Mouse (Mus musculus): Measurements from ENCODE around the gene Kank3. TPM values are rescaled to one million over a fixed set of nuclear protein-coding genes. Genes with fewer than 3 reads are reported as not detected.

Kank3 gene
- polyA plus RNA-seq, 1 experiment from 2014 or later = 29.0 TPM

GRCm38 (mm10) chr17:33799277-33799676 lies 11.0 kb upstream of the Kank3 start:
- Histone ChIP-seq H3K4me3 (replicated peaks; ENCODE audit: low read length) (no peak overlapping the region), H3K36me3 (ENCODE audit: control insufficient read depth, insufficient read depth, low read length) (no peaks in the 10 kb centered on the region), H3K27ac (ENCODE audit: low read length) (no peak overlapping the region), H3K4me1 (ENCODE audit: control insufficient read depth, insufficient read depth, low read length) (no peaks in the 10 kb centered on the region), H3K27me3 (ENCODE audit: control insufficient read depth, insufficient read depth, low read length) (no peaks in the 10 kb centered on the region), H3K9ac (ENCODE audit: low read length) (no peak overlapping the region), H3K9me3 (replicated peaks; ENCODE audit: control insufficient read depth, low read length) (no peaks in the 10 kb centered on the region), H3K4me2 (ENCODE audit: low read depth, low read length) (no peak overlapping the region)
- 33% methylated on average over 1 of the region's 1 CpGs for WGBS
- no peak for ATAC-seq (ENCODE audit: insufficient read depth, low FRiP score)

DNA sequence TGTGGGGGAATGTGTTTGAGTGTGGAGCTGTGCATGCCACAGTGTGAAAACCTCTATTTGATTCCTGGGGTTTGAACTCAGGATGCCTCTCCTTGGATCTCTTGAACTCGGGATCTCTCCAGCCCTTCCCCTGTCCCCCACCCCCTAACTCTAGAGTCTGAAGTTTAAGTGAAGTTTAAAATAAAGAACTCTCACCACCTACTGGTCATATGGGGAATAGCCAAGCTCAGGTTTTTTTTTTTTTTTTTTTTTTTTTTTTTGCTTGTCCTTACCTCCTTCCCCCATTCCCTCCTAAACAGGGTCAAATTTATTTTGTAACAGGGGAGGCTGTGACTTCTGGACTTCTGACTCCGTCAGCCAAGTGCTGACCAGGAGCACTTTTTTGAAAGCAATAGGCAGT lies 8.1 kb upstream of the Kank3 start:
- Histone ChIP-seq H3K27me3 (ENCODE audit: control insufficient read depth, insufficient read depth, low read length) (no peaks in the 10 kb centered on the region), H3K4me1 (ENCODE audit: control insufficient read depth, insufficient read depth, low read length) (no peaks in the 10 kb centered on the region), H3K27ac (ENCODE audit: low read length) (no peak overlapping the region), H3K36me3 (ENCODE audit: control insufficient read depth, insufficient read depth, low read length) (no peaks in the 10 kb centered on the region), H3K4me2 (ENCODE audit: low read depth, low read length) (no peak overlapping the region), H3K9me3 (replicated peaks; ENCODE audit: control insufficient read depth, low read length) (no peaks in the 10 kb centered on the region), H3K4me3 (replicated peaks; ENCODE audit: low read length) (no peak overlapping the region), H3K9ac (ENCODE audit: low read length) (no peak overlapping the region)
- ATAC-seq (ENCODE audit: insufficient read depth, low FRiP score) = no peak
- 4% methylated on average over 2 of the region's 2 CpGs for WGBS

DNA sequence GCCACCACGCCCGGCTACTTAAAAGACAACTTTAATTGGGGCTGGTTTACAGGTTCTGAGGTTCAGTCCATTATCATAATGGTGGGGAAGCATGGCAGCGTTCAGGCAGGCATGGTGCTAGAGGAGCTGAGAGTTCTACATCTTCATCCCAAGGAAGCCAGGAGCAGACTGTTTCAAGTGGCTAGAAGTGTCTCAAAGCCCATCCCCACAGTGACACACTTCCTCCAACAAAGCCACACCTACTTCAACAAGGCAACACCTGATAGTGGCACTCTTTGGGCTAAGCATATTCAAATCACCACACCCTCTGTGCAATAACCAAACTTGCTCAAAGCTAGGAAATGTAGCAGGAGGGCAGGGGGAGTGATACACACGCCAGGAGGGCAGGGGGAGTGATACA lies 6.1 kb upstream of the Kank3 start:
- H3K27me3 ChIP-seq (ENCODE audit: control insufficient read depth, insufficient read depth, low read length) = no peaks in the 10 kb centered on the region
- H3K4me3 ChIP-seq (replicated peaks; ENCODE audit: low read length) = no peak overlapping the region
- H3K4me2 ChIP-seq (ENCODE audit: low read depth, low read length) = no peak overlapping the region
- H3K9ac ChIP-seq (ENCODE audit: low read length) = no peak overlapping the region
- H3K27ac ChIP-seq (ENCODE audit: low read length) = no peak overlapping the region
- no peaks in the 10 kb centered on the region for H3K4me1 ChIP-seq (ENCODE audit: control insufficient read depth, insufficient read depth, low read length)
- ATAC-seq (ENCODE audit: insufficient read depth, low FRiP score) = no peak
- WGBS = 57% methylated on average over 4 of the region's 4 CpGs
- no peaks in the 10 kb centered on the region for H3K9me3 ChIP-seq (replicated peaks; ENCODE audit: control insufficient read depth, low read length)
- H3K36me3 ChIP-seq (ENCODE audit: control insufficient read depth, insufficient read depth, low read length) = no peaks in the 10 kb centered on the region

DNA sequence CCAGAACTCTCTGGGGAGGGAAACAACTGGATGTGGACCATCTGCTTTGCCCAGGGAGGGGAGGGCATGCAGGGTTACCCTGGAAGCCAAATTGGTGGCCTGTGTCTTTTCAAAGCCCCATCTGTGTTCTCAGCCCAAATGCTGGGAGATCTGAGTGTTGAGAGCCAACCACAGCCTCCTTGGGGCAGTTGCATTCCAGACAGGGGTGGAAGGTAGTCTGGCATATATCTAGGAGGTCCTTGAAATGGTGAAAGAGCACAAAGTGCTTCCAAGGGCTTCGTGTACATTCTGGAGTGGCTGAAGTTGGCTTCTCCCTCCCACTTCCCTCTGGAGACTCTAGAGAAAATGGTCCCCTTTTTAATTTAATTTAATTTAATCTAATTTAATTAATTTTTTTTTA lies 5.6 kb upstream of the Kank3 start:
- 25% methylated on average over 1 of the region's 1 CpGs for WGBS
- H3K27me3 ChIP-seq (ENCODE audit: control insufficient read depth, insufficient read depth, low read length) = no peaks in the 10 kb centered on the region
- H3K4me2 ChIP-seq (ENCODE audit: low read depth, low read length) = no peak overlapping the region
- H3K4me3 ChIP-seq (replicated peaks; ENCODE audit: low read length) = no peak overlapping the region
- ATAC-seq (ENCODE audit: insufficient read depth, low FRiP score) = no peak
- no peaks in the 10 kb centered on the region for H3K36me3 ChIP-seq (ENCODE audit: control insufficient read depth, insufficient read depth, low read length)
- H3K4me1 ChIP-seq (ENCODE audit: control insufficient read depth, insufficient read depth, low read length) = no peaks in the 10 kb centered on the region
- H3K9ac ChIP-seq (ENCODE audit: low read length) = no peak overlapping the region
- no peaks in the 10 kb centered on the region for H3K9me3 ChIP-seq (replicated peaks; ENCODE audit: control insufficient read depth, low read length)
- H3K27ac ChIP-seq (ENCODE audit: low read length) = no peak overlapping the region

- no peak for ATAC-seq (ENCODE audit: insufficient read depth, low FRiP score)
- H3K4me2 ChIP-seq (ENCODE audit: low read depth, low read length) = no peak overlapping the region
- H3K27ac ChIP-seq (ENCODE audit: low read length) = no peak overlapping the region
- H3K9ac ChIP-seq (ENCODE audit: low read length) = no peak overlapping the region
- H3K36me3 ChIP-seq (ENCODE audit: control insufficient read depth, insufficient read depth, low read length) = no peaks in the 10 kb centered on the region
- no peaks in the 10 kb centered on the region for H3K9me3 ChIP-seq (replicated peaks; ENCODE audit: control insufficient read depth, low read length)
- H3K4me1 ChIP-seq (ENCODE audit: control insufficient read depth, insufficient read depth, low read length) = peaks cover 6% of the 10 kb centered on the region; the same call in 1 of the 2 replicates
- WGBS = 40% methylated on average over 8 of the region's 9 CpGs
- no peaks in the 10 kb centered on the region for H3K27me3 ChIP-seq (ENCODE audit: control insufficient read depth, insufficient read depth, low read length)
- H3K4me3 ChIP-seq (replicated peaks; ENCODE audit: low read length) = no peak overlapping the region
Observed at GRCm38 (mm10) chr17:33807181-33807888, 3.0 kb upstream of the Kank3 start.

GRCm38 (mm10) chr17:33808192-33808591 lies 2.1 kb upstream of the Kank3 start:
- WGBS = 28% methylated on average over 10 of the region's 10 CpGs

GRCm38 (mm10) chr17:33811142-33811516 lies 810 bp downstream of the Kank3 start:
- Histone ChIP-seq H3K9ac (ENCODE audit: low read length) (peak overlapping the region; percentile 73), H3K4me3 (replicated peaks; ENCODE audit: low read length) (peak overlapping the region; percentile 61), H3K27me3 (ENCODE audit: control insufficient read depth, insufficient read depth, low read length) (no peaks in the 10 kb centered on the region), H3K27ac (ENCODE audit: low read length) (0 out of 2 replicates have a peak overlapping the region, but pooled peaks have one; percentile 38), H3K9me3 (replicated peaks; ENCODE audit: control insufficient read depth, low read length) (no peaks in the 10 kb centered on the region), H3K4me2 (ENCODE audit: low read depth, low read length) (peak overlapping the region; percentile 87), H3K4me1 (ENCODE audit: control insufficient read depth, insufficient read depth, low read length) (peaks cover 6% of the 10 kb centered on the region; the same call in 1 of the 2 replicates), H3K36me3 (ENCODE audit: control insufficient read depth, insufficient read depth, low read length) (no peaks in the 10 kb centered on the region)
- 20% methylated on average over 7 of the region's 7 CpGs for WGBS
- ATAC-seq (ENCODE audit: insufficient read depth, low FRiP score) = no peak

More at GRCm38 (mm10) chr17:33808192-33808591, 2.1 kb upstream of the Kank3 start:
- no peaks in the 10 kb centered on the region for H3K36me3 ChIP-seq (ENCODE audit: control insufficient read depth, insufficient read depth, low read length)
- ATAC-seq (ENCODE audit: insufficient read depth, low FRiP score) = no peak
- H3K9me3 ChIP-seq (replicated peaks; ENCODE audit: control insufficient read depth, low read length) = no peaks in the 10 kb centered on the region
- peaks cover 6% of the 10 kb centered on the region; the same call in 1 of the 2 replicates for H3K4me1 ChIP-seq (ENCODE audit: control insufficient read depth, insufficient read depth, low read length)
- no peak overlapping the region for H3K4me3 ChIP-seq (replicated peaks; ENCODE audit: low read length)
- H3K4me2 ChIP-seq (ENCODE audit: low read depth, low read length) = no peak overlapping the region
- H3K27ac ChIP-seq (ENCODE audit: low read length) = no peak overlapping the region
- H3K9ac ChIP-seq (ENCODE audit: low read length) = no peak overlapping the region
- H3K27me3 ChIP-seq (ENCODE audit: control insufficient read depth, insufficient read depth, low read length) = no peaks in the 10 kb centered on the region

DNA sequence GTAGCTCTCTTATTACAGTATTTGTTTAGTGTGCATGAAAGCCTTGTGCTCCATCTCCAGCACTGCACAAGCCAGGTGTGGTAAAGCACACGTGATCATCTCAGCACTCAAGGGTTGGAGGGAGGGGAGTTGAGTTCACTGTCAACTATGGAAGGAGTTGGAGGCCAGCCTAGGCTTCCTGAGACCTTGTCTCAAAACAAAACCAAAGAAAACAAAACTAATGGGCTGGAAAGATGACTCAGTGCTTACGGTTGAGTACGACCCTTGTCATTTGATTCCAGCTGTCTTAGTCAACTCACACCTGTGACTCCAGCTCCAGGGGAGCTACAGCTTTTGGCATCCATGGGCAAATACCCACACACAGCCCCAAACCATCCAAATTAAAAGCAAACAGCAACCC lies 2.2 kb downstream of the Kank3 start:
- H3K9ac ChIP-seq (ENCODE audit: low read length) = no peak overlapping the region
- H3K4me2 ChIP-seq (ENCODE audit: low read depth, low read length) = 0 out of 2 replicates have a peak overlapping the region, but pooled peaks have one; percentile 5
- no peak overlapping the region for H3K4me3 ChIP-seq (replicated peaks; ENCODE audit: low read length)
- peaks cover 10% of the 10 kb centered on the region for H3K4me1 ChIP-seq (ENCODE audit: control insufficient read depth, insufficient read depth, low read length)
- WGBS = 32% methylated on average over 3 of the region's 3 CpGs
- no peaks in the 10 kb centered on the region for H3K27me3 ChIP-seq (ENCODE audit: control insufficient read depth, insufficient read depth, low read length)
- no peak for ATAC-seq (ENCODE audit: insufficient read depth, low FRiP score)
- H3K27ac ChIP-seq (ENCODE audit: low read length) = no peak overlapping the region
- H3K36me3 ChIP-seq (ENCODE audit: control insufficient read depth, insufficient read depth, low read length) = no peaks in the 10 kb centered on the region
- H3K9me3 ChIP-seq (replicated peaks; ENCODE audit: control insufficient read depth, low read length) = no peaks in the 10 kb centered on the region

- Histone ChIP-seq H3K9me3 (replicated peaks; ENCODE audit: control insufficient read depth, low read length) (no peaks in the 10 kb centered on the region), H3K9ac (ENCODE audit: low read length) (0 out of 2 replicates have a peak overlapping the region, but pooled peaks have one; percentile 11), H3K27me3 (ENCODE audit: control insufficient read depth, insufficient read depth, low read length) (no peaks in the 10 kb centered on the region), H3K36me3 (ENCODE audit: control insufficient read depth, insufficient read depth, low read length) (no peaks in the 10 kb centered on the region), H3K4me3 (replicated peaks; ENCODE audit: low read length) (no peak overlapping the region), H3K27ac (ENCODE audit: low read length) (no peak overlapping the region), H3K4me1 (ENCODE audit: control insufficient read depth, insufficient read depth, low read length) (peaks cover 14% of the 10 kb centered on the region), H3K4me2 (ENCODE audit: low read depth, low read length) (no peak overlapping the region)
- no peak for ATAC-seq (ENCODE audit: insufficient read depth, low FRiP score)
- 56% methylated on average over 4 of the region's 4 CpGs for WGBS
Observed at GRCm38 (mm10) chr17:33812990-33813389, 2.7 kb downstream of the Kank3 start.
